Mouse (Mus musculus) ES-E14 (cell line): ENCODE data around the gene Ing3. TPM values are rescaled to one million over a fixed set of nuclear protein-coding genes. Genes with fewer than 3 reads are reported as not detected.

Experiments used
- DNase-seq: peaks from one replicate; pipeline ENCODE4 v3.0.0-alpha.2; 2013; ENCODE audit warnings: low read depth, low spot score
- H3K27ac ChIP-seq: 2 replicates; pipeline ENCODE4 v1.5.1; 2012; ENCODE audit warnings: low read depth, mild to moderate bottlenecking, low read length, moderate library complexity, mixed read lengths; ENCODE audit not compliant: poor library complexity, insufficient read depth, severe bottlenecking
- H3K36me3 ChIP-seq: 2 replicates; pipeline ENCODE4 v1.6.1; 2012; ENCODE audit warnings: mild to moderate bottlenecking, low read length, moderate library complexity, mixed read lengths; ENCODE audit not compliant: control insufficient read depth, poor library complexity, insufficient read depth, severe bottlenecking
- H3K4me1 ChIP-seq, 2 experiments: fragments of 150-350 bp in 1 of 2; sonication (generic) in 1 of 2; 2 replicates each; pipeline ENCODE4 v1.6.1; 2012; ENCODE audit warnings: low read length in 2 of 2, mild to moderate bottlenecking in 1 of 2, mixed read lengths in 1 of 2; ENCODE audit not compliant: control insufficient read depth in 2 of 2, insufficient read depth in 2 of 2, poor library complexity in 1 of 2
- H3K4me3 ChIP-seq, 2 experiments: fragments of 150-350 bp in 1 of 2; sonication (generic) in 1 of 2; 2 replicates each; pipeline ENCODE4 v1.5.1; 2012; ENCODE audit warnings: low read length in 2 of 2, low read depth in 1 of 2, mild to moderate bottlenecking in 1 of 2, mixed read lengths in 1 of 2; ENCODE audit not compliant: insufficient read depth in 1 of 2, poor library complexity in 1 of 2, severe bottlenecking in 1 of 2
- H3K9ac ChIP-seq: 2 replicates; pipeline ENCODE4 v1.6.1; 2012; ENCODE audit warnings: low read depth, mild to moderate bottlenecking, low read length, mixed read lengths; ENCODE audit not compliant: poor library complexity, insufficient read depth, severe bottlenecking
- H3K9me3 ChIP-seq: fragments of 150-350 bp; sonication (generic); 2 replicates; pipeline ENCODE4 v1.6.1; 2012; ENCODE audit warnings: low read depth, mild to moderate bottlenecking, low read length; ENCODE audit not compliant: control insufficient read depth, insufficient read depth
- CHD2 ChIP-seq: IDR thresholded peaks from 2 replicates; pipeline ENCODE4 v1.6.1; 2014; ENCODE audit warnings: mild to moderate bottlenecking, low read depth, low read length, inconsistent platforms
- HCFC1 ChIP-seq: IDR thresholded peaks from 2 replicates; pipeline ENCODE4 v1.6.1; 2012; ENCODE audit warnings: low read length, inconsistent platforms, borderline replicate concordance; ENCODE audit not compliant: insufficient read depth
- MAFK ChIP-seq: IDR thresholded peaks from 2 replicates; pipeline ENCODE4 v1.6.1; 2014; ENCODE audit warnings: mild to moderate bottlenecking, low read depth, low read length, inconsistent platforms; ENCODE audit not compliant: insufficient read depth
- ZC3H11A ChIP-seq: IDR thresholded peaks from 2 replicates; pipeline ENCODE4 v1.6.1; 2012; ENCODE audit warnings: low read depth, mild to moderate bottlenecking, inconsistent platforms, low read length, borderline replicate concordance
- ZNF384 ChIP-seq: IDR thresholded peaks from 2 replicates; pipeline ENCODE4 v1.6.1; 2012; ENCODE audit warnings: low read depth, low read length, inconsistent platforms
- in situ Hi-C, 2 experiments: fragments of 600-800 bp; cut with MboI; formaldehyde crosslinking; loops; one replicate each; pipeline ENCODE4 v1.15.1; 2025; ENCODE audit warnings: low sequenced_read_pairs in 2 of 2, inconsistent platforms in 1 of 2; ENCODE audit not compliant: unreplicated experiment in 2 of 2
- total RNA-seq: library from RNA; depleted of rRNA; stranded (reverse); fragments of 300-350 nt; gene quantifications from 2 replicates; pipeline ENCODE4 v1.2.3, GENCODE M21; 2012; rRNA removed

Ing3 gene
- total RNA-seq = 14.3 and 19.9 TPM in 2 replicates

GRCm38 (mm10) chr6:21949226-21949731 lies at the start of gene Ing3:
Ing3 (plus strand) TSS chr6:21949571.
- H3K27ac ChIP-seq = peak within 1 kb of the TSS; percentile 98
- H3K36me3 ChIP-seq = no peaks in the 10 kb centered on the region
- no peaks in the 10 kb centered on the region; a peak in 1 of 4 replicates for H3K4me1 ChIP-seq
- H3K9ac ChIP-seq = peak within 1 kb of the TSS; percentile 99
- DNase-seq = peak; percentile 96
- H3K9me3 ChIP-seq = no peaks in the 10 kb centered on the region
- in situ Hi-C loops = no loop called here
- H3K4me3 ChIP-seq = peak within 1 kb of the TSS; percentile 76 to 99
- TF ChIP-seq HCFC1 (peak; percentile 97), CHD2 (peak; percentile 18; the same call in 1 of the 2 replicates), ZC3H11A (no peak), ZNF384 (peak; percentile 99), MAFK (no peak)

GRCm38 (mm10) chr6:21909720-21910119 lies 39.7 kb upstream of the Ing3 start:
- no peak for DNase-seq
- Histone ChIP-seq H3K9me3 (no peaks in the 10 kb centered on the region), H3K4me3 (no peak overlapping the region), H3K9ac (no peak overlapping the region), H3K4me1 (no peaks in the 10 kb centered on the region), H3K36me3 (no peaks in the 10 kb centered on the region), H3K27ac (no peak overlapping the region)
- in situ Hi-C loops = no loop called here
- no peak for TF ChIP-seq CHD2
- TF ChIP-seq ZC3H11A = no peak
- no peak for TF ChIP-seq MAFK
- TF ChIP-seq ZNF384 = no peak
- TF ChIP-seq HCFC1 = no peak

- no peak for DNase-seq
- H3K4me1 ChIP-seq = no peaks in the 10 kb centered on the region
- no peak overlapping the region for H3K27ac ChIP-seq
- H3K9ac ChIP-seq = no peak overlapping the region
- H3K36me3 ChIP-seq = no peaks in the 10 kb centered on the region
- no peak for TF ChIP-seq MAFK
- no peak for TF ChIP-seq ZC3H11A
- TF ChIP-seq HCFC1 = no peak
- no peak for TF ChIP-seq CHD2
- no peak for TF ChIP-seq ZNF384
- H3K9me3 ChIP-seq = no peaks in the 10 kb centered on the region
- H3K4me3 ChIP-seq = no peak overlapping the region
- in situ Hi-C loops = no loop called here
Observed at GRCm38 (mm10) chr6:21910804-21911203, 38.6 kb upstream of the Ing3 start.

- no peak for DNase-seq
- in situ Hi-C loops = no loop called here
Observed at GRCm38 (mm10) chr6:21916591-21916990, 32.8 kb upstream of the Ing3 start.

More at GRCm38 (mm10) chr6:21916591-21916990, 32.8 kb upstream of the Ing3 start:
- TF ChIP-seq ZNF384 (no peak), MAFK (no peak), HCFC1 (no peak), ZC3H11A (no peak), CHD2 (no peak)
- Histone ChIP-seq H3K9ac (no peak overlapping the region), H3K36me3 (no peaks in the 10 kb centered on the region), H3K4me1 (no peaks in the 10 kb centered on the region), H3K27ac (no peak overlapping the region), H3K9me3 (no peaks in the 10 kb centered on the region), H3K4me3 (no peak overlapping the region)
